Mouse (Mus musculus): ENCODE results near the gene Gm49776.

DNA sequence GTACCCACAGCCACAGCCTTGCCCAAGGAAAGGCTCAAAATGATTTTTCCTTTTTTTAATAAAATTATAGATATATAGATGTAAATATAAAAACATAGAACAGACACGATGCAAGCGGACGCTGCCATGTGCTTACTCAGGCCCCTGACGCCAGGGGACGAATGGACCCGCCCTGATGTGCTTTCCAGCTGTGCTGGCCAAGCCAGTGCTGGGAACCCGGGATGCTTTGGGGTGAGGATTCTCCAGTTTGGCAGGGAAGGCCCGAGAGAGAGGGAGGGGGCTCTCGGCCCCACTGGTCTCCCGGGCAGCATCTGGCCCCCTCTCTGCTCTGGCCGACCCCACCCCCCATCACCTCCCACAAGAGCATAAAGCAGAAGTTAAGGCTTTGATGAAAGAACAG is 35.9 kb downstream of the Gm49776 start:
- TF ChIP-seq GATA1 (IDR thresholded peaks at IDR 0.05; ENCODE audit: borderline replicate concordance, low read length): no peak
- no peak for TF ChIP-seq FLI1 (IDR thresholded peaks at IDR 0.05; ENCODE audit: low read length)
